Mouse (Mus musculus) lung, embryonic 16.5 days (tissue): Measurements from ENCODE around the gene Llgl2. TPM values are rescaled to one million over a fixed set of nuclear protein-coding genes. Genes with fewer than 3 reads are reported as not detected.

ENCODE experiments used
- ATAC-seq: fragments of 200-750 bp; cut with Nextera tagmentation; 2 replicates; pipeline ENCODE4 v1.8.0; 2017; ENCODE audit warnings: low read depth, mild to moderate bottlenecking, moderate library complexity
- H3K27ac ChIP-seq: fragments of 300-500 bp; sonication (generic); 2 replicates; pipeline ENCODE4 v1.5.1; 2014; ENCODE audit warnings: mild to moderate bottlenecking, control low read depth, low read length
- H3K27me3 ChIP-seq: fragments of 300-500 bp; sonication (generic); 2 replicates; pipeline ENCODE4 v1.6.1; 2014; ENCODE audit warnings: low read depth, low read length, mixed read lengths; ENCODE audit not compliant: control insufficient read depth, insufficient read depth
- H3K36me3 ChIP-seq: fragments of 300-500 bp; sonication (generic); 2 replicates; pipeline ENCODE4 v1.6.1; 2014; ENCODE audit warnings: low read length; ENCODE audit not compliant: control insufficient read depth, insufficient read depth
- H3K4me1 ChIP-seq: fragments of 300-500 bp; sonication (generic); replicated peaks from 2 replicates; pipeline ENCODE4 v1.6.1; 2014; ENCODE audit warnings: low read length, mixed read lengths; ENCODE audit not compliant: control insufficient read depth, insufficient read depth
- H3K4me2 ChIP-seq: fragments of 300-500 bp; sonication (generic); 2 replicates; pipeline ENCODE4 v1.6.1; 2014; ENCODE audit warnings: low read depth, low read length, control low read depth
- H3K4me3 ChIP-seq: fragments of 300-500 bp; sonication (generic); 2 replicates; pipeline ENCODE4 v1.5.1; 2014; ENCODE audit warnings: mild to moderate bottlenecking, low read length, control low read depth
- H3K9ac ChIP-seq: fragments of 300-500 bp; sonication (generic); 2 replicates; pipeline ENCODE4 v1.6.1; 2014; ENCODE audit warnings: low read length, control low read depth
- H3K9me3 ChIP-seq: fragments of 300-500 bp; sonication (generic); 2 replicates; pipeline ENCODE4 v1.6.1; 2016; ENCODE audit warnings: low read length; ENCODE audit not compliant: control insufficient read depth
- WGBS: fragments of 180-500 bp; shearing (Covaris S2); extraction: QIAGEN DNeasy Blood & Tissue Kit; methylation state at CpG from one replicate; pipeline ENCODE4 v1.1.7; 2014; 5-methylcytosine and 5-hydroxymethylcytosine counted together
- polyA plus RNA-seq: library from polyadenylated mRNA; unstranded; fragments of >200 nt; fragmentation: Nextera tagmentation; extraction: Ambion mirVana; gene quantifications from 2 replicates; pipeline ENCODE4 v1.2.1, GENCODE M21; 2015

Gene Llgl2
- polyA plus RNA-seq, 1 experiment from 2014 or later = 45.0 TPM

DNA sequence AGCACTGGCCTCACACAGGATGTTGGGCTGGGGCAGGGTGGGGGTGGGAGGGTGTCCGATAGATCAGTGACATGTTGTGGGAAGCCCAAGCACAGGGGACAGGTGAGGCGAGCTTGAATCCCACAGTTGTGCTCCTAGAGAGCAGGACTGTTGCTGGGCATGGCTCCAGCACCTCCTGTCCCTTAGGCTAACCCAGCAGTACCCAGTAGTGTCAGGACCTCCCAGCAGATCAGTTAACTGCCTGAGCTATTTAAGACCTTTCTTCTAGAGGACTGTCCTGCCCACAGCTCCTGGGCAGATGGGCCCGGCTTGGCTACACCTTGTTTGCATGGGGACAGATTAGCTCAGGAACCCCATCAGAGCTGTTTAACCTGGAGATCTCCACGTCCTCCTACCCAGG, 5.2 kb downstream of the Llgl2 start:
- WGBS = 46% methylated on average over 4 of the region's 4 CpGs
- peaks cover 9% of the 10 kb centered on the region; the same call in 1 of the 2 replicates for H3K27me3 ChIP-seq
- no peaks in the 10 kb centered on the region for H3K36me3 ChIP-seq
- H3K4me2 ChIP-seq = no peak overlapping the region
- no peak overlapping the region for H3K4me3 ChIP-seq
- H3K9ac ChIP-seq = no peak overlapping the region
- peaks cover 60% of the 10 kb centered on the region for H3K4me1 ChIP-seq
- H3K27ac ChIP-seq = no peak overlapping the region
- no peak for ATAC-seq
- no peaks in the 10 kb centered on the region for H3K9me3 ChIP-seq

DNA sequence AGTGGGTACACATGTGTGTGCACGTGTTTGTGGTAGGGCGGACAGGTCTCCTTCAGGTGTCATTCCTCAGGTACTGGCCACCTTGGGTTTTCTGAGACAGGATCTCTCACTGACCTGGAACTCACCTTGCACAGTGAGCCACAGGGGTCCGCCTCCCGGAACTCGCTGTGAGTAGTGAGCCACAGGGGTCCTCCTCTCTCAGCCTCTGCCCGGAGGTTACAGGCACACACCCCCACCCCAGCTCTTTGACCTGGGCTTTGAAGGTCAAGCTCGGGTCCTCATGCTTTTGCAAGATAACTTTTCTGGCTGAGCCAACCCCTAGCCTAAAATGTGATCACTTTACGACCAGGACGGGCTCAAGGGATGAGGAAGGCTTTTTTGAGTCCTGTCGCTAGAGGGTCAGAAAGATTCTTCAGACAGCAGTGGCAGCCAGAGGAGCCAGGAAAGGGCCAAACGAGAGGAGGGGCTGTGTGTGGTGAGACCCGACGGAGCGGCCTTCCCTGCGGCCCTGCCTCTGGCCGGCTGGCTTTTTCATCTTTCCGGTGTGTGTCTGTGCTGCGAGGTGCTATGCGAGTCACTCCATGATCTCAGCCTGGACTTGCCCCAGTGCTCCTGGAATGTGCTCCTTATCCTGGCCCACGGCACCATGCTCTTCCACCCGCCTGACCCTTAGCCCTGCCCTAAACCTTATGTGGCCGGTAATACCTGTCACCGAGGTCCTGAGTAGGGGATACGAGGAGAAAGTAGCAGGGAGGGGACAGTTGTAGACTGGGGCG, 6.9 kb downstream of the Llgl2 start:
- H3K4me1 ChIP-seq = peaks cover 66% of the 10 kb centered on the region
- H3K36me3 ChIP-seq = no peaks in the 10 kb centered on the region
- WGBS = 27% methylated on average over 25 of the region's 25 CpGs
- 0 out of 2 replicates have a peak overlapping the region, but pooled peaks have one; percentile 24 for H3K4me2 ChIP-seq
- H3K4me3 ChIP-seq = no peak overlapping the region
- peak overlapping the region; percentile 95 for H3K27ac ChIP-seq
- ATAC-seq = no peak
- no peaks in the 10 kb centered on the region for H3K9me3 ChIP-seq
- H3K27me3 ChIP-seq = peaks cover 3% of the 10 kb centered on the region; the same call in 1 of the 2 replicates
- no peak overlapping the region for H3K9ac ChIP-seq

DNA sequence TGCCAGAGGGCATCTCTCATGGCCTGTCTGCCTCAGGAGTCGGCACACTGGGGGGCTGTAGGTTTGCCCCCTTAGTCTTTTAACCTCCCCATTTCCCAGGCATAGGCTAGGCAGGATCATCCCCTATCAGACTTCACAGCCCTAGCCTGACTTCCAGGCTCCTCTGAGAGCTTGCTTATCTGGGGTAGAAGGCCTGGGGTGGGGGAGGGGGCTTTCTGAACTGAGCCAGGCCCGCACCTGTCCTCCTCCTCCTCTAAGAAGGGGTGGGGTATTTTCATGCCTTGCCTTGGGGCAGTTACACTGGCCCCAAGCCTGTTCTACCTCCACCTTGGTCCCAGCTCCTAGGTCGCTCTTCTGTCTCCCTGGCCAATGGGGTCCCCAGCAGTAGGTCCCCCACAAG, 7.7 kb downstream of the Llgl2 start:
- WGBS = 30% methylated on average over 3 of the region's 3 CpGs
- H3K4me1 ChIP-seq = peaks cover 71% of the 10 kb centered on the region
- H3K4me2 ChIP-seq = no peak overlapping the region

DNA sequence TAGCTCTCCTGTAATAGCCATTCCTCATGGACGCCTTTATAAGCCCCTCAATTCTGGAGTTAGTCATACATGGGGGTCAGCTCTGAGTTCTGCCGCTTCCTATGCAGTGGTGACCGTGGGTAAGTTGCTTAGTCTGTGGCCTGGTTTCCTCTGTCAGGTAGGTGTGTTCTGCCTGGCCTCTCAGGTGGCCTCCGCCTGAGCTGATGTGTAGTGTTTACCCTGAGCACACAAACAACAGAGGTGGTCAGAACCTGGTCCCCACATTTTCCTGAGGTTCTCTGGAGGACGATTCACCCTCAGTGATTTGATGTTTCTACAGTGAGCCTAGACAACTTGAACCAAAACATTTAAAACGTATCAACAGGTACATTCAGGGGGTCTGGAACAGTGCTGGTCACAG, 8.2 kb downstream of the Llgl2 start:
- H3K27ac ChIP-seq = peak overlapping the region; percentile 95
- no peak overlapping the region for H3K4me3 ChIP-seq
- H3K9me3 ChIP-seq = no peaks in the 10 kb centered on the region
- 48% methylated on average over 6 of the region's 6 CpGs for WGBS
- H3K36me3 ChIP-seq = no peaks in the 10 kb centered on the region
- H3K4me2 ChIP-seq = peak overlapping the region; percentile 15; the same call in 1 of the 2 replicates
- H3K9ac ChIP-seq = no peak overlapping the region
- no peak for ATAC-seq
- no peaks in the 10 kb centered on the region for H3K27me3 ChIP-seq
- H3K4me1 ChIP-seq = peaks cover 67% of the 10 kb centered on the region

More for the DNA sequence above, 7.7 kb downstream of the Llgl2 start:
- H3K36me3 ChIP-seq = no peaks in the 10 kb centered on the region
- H3K9me3 ChIP-seq = no peaks in the 10 kb centered on the region
- peak overlapping the region; percentile 32; the same call in 1 of the 2 replicates for H3K9ac ChIP-seq
- H3K27ac ChIP-seq = peak overlapping the region; percentile 95
- ATAC-seq = no peak
- H3K4me3 ChIP-seq = no peak overlapping the region
- H3K27me3 ChIP-seq = no peaks in the 10 kb centered on the region

DNA sequence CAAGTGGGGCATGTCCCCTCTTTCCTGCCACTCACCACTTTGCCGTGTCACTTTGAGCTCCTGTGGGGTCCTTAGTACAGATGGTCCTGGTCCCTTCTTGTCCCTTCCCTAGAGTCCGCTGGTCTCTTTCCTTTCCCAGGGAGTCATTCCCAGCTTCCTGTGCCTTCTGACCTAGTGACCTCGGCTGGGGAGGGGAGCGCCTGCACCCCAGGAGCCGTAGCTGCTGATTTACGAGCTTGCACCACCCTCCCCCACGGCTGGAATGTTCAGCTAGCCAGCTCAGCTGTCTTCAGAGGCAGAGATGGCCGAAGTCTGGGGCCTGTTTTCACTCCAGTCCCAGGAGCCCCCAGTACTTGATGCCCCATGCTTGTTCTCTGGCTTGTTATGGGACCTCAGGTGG, 8.7 kb downstream of the Llgl2 start:
- H3K4me3 ChIP-seq = no peak overlapping the region
- 12% methylated on average over 8 of the region's 8 CpGs for WGBS

DNA sequence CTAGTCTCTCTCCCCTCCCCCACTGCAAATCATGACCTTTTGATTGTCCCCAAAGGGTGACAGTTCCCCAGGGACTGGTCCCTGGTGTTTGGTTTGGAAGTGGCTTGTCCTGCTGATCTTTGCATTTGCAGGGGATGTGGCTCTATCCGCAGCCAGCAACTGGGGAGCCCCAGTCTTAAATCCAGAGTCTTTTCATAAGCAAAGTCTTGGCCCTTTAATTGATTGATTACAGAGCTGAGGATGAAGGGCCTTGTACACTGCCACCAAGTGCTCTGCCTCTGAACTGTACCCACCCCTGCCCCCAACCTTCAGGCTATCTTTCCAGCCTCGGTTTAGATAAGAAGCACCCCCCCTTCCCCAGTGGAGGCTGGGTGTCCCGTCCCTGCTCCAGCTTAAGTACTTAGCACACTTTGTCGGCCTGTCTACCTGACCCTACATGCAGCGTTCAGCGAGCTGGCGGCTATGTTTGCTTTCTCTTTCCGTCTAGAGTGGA, 9.2 kb downstream of the Llgl2 start:
- no peaks in the 10 kb centered on the region for H3K9me3 ChIP-seq
- 11% methylated on average over 8 of the region's 8 CpGs for WGBS
- H3K9ac ChIP-seq = peak overlapping the region; percentile 48; the same call in 1 of the 2 replicates
- peak overlapping the region; percentile 95 for H3K27ac ChIP-seq
- peaks cover 70% of the 10 kb centered on the region for H3K4me1 ChIP-seq
- ATAC-seq = peak; percentile 65
- H3K27me3 ChIP-seq = no peaks in the 10 kb centered on the region
- peak overlapping the region; percentile 15 for H3K4me2 ChIP-seq
- no peaks in the 10 kb centered on the region for H3K36me3 ChIP-seq
- H3K4me3 ChIP-seq = no peak overlapping the region

More for the DNA sequence above, 8.7 kb downstream of the Llgl2 start:
- Histone ChIP-seq H3K9me3 (no peaks in the 10 kb centered on the region), H3K4me1 (peaks cover 64% of the 10 kb centered on the region), H3K27ac (peak overlapping the region; percentile 95), H3K4me2 (peak overlapping the region; percentile 15), H3K9ac (peak overlapping the region; percentile 48; the same call in 1 of the 2 replicates), H3K27me3 (no peaks in the 10 kb centered on the region), H3K36me3 (no peaks in the 10 kb centered on the region)
- ATAC-seq = peak; percentile 31; the same call in 1 of the 2 replicates

DNA sequence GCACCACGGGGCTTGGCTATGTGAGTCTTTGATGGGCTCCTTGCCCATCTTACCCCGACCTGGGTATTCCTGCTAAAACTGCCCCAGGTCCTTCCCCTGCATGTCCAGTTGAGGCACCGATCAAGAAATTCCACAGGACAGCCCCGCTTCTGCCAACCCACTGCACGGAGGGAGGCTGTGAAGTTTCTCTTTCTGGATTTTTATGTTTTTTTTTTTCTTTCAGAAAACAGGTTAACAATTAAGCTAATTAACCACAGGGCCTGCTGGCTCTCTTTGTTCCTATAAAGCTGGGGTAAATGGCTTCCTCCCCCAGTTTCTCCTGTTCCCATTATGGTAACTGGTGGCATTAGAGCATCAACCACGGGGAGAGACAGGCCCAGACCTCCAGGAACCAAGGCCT, 10.2 kb downstream of the Llgl2 start:
- no peaks in the 10 kb centered on the region for H3K9me3 ChIP-seq
- H3K36me3 ChIP-seq = no peaks in the 10 kb centered on the region
- ATAC-seq = no peak
- H3K9ac ChIP-seq = peak overlapping the region; percentile 22; the same call in 1 of the 2 replicates
- WGBS = 68% methylated on average over 6 of the region's 6 CpGs
- no peaks in the 10 kb centered on the region for H3K27me3 ChIP-seq
- H3K4me3 ChIP-seq = no peak overlapping the region
- H3K4me2 ChIP-seq = no peak overlapping the region
- H3K4me1 ChIP-seq = peaks cover 75% of the 10 kb centered on the region
- H3K27ac ChIP-seq = peak overlapping the region; percentile 95

DNA sequence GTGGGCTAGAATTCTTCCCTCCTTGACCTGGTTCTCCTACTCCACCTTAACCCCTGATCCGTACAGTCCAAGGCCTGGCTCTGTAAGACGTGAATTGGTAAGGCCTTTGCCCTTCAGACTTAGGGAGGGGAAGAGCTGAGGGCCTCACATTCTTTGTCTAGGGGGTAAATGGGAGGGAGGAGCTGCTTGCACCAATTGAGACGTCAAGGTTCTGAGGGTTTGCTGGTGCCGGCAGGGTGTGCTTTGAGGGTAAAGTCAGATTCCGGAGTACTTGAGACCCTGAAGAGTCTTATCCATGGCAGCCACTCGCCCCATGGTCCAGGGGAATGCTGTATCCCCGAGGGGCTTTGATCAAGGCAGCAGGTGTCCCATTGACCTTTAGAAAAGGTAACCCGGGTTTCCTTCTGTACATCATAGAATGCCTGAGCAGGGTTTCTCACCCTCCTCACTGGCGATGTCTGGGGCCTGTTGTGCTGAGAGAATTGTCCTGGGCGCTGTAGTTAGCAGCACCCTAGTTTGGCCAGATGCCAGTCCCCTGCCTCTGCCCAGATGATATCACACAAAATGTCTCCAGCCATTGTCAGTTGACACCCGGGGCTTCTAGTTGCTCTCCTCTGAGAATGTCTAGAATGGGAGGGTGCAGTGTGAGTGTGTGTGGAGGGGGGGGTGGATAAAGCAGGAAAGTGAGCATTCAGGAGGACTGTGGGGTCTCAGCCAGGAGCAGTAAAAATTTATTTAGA, 13.0 kb downstream of the Llgl2 start:
- Histone ChIP-seq H3K36me3 (no peaks in the 10 kb centered on the region), H3K4me1 (peaks cover 70% of the 10 kb centered on the region), H3K27ac (peak overlapping the region; percentile 84), H3K9me3 (no peaks in the 10 kb centered on the region), H3K4me3 (no peak overlapping the region), H3K27me3 (no peaks in the 10 kb centered on the region), H3K9ac (no peak overlapping the region), H3K4me2 (no peak overlapping the region)
- WGBS = 37% methylated on average over 11 of the region's 11 CpGs
- ATAC-seq = peak; percentile 69
